Mouse (Mus musculus) cerebellum, adult (tissue): ENCODE measurements around the gene Acp5.
A peak's percentile ranks its signal among the peaks of the same experiment; 100 is the strongest.

Source experiments
- ATAC-seq: cut with Nextera tagmentation; 2 replicates; pipeline ENCODE4 v1.9.2; 2017; ENCODE audit warnings: mild to moderate bottlenecking, moderate library complexity, mixed read lengths; ENCODE audit not compliant: insufficient number of reproducible peaks, low FRiP score, low TSS enrichment

Acp5 gene

GRCm38 (mm10) chr9:22143108-22144037 is 7.9 kb upstream of the Acp5 start:
- ATAC-seq: 0 out of 2 replicates have a peak, but pooled peaks have one; percentile 40

- peak; percentile 78 for ATAC-seq
Observed at GRCm38 (mm10) chr9:22139746-22140145, 4.2 kb upstream of the Acp5 start.

- ATAC-seq: 0 out of 2 replicates have a peak, but pooled peaks have one; percentile 45
Observed at GRCm38 (mm10) chr9:22138480-22138879, 3.0 kb upstream of the Acp5 start.

DNA sequence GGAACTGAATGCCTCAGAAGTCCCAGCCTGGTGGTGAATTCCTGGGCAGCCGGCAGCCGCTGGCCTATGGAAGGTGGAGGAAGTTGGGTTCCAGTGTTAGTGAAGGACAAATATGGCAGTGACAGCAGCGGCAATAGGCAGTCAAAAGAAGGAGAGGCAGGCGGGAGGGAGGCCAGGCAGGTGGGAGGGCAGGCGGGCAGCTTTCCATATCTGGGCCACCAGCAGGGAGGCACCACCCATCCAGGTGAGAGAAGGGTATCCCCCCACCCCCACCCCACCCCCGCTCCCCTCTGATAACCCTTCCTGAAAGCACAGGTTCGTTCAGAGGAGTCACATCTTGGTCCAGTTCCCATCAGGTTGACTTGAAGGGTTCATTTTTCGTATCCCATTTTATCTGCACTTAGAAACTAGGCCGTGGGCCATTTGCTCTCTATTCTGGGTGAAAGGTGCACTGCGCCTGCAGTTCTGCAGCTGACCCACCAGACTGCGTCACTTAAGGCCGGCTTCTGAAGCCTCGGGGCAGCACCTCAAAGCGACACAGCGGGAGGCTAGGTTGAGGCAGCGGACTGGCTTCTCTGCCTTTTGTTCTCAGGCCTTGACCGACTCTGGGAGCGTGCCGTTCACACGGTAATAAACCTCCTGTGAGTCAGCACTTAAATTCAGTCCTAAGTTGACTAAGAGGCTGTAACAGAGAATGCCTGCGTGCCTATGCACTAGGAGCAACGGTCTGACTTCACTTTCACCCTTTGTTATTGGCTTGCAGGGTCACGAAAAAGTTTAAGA is 1.4 kb upstream of the Acp5 start:
- ATAC-seq: no peak

DNA sequence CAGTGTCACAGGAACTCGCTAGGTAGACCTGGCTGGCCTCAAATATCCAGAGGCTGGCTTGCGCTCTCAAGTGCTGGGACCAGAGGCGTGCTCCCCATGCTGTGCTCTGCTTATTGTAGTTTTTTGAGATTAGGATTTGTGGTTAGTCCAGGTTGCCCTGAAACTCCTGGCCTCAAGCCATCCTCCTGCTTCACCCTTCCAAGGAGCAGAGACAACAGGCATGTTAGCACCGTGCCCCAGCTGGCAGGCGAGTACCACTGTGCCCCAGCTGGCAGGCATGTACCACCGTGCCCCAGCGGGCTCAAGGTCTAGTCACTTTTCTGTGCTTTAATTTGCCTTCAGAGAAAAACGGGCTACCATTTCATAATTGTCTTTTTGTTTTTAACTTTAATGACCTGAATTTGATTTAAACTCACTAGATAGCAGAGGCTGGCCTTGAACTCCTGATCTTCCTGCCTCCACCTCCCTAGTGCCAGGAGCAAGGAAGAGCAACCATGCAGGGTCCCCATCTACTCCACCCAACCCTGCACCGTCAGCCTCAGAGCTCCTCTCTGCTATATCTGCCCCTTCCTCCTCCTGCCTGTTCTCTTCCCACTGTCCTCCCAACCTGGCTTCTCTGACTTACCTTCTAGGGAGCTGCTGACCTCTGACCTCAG is 395 bp downstream of the Acp5 start:
- ATAC-seq: no peak

DNA sequence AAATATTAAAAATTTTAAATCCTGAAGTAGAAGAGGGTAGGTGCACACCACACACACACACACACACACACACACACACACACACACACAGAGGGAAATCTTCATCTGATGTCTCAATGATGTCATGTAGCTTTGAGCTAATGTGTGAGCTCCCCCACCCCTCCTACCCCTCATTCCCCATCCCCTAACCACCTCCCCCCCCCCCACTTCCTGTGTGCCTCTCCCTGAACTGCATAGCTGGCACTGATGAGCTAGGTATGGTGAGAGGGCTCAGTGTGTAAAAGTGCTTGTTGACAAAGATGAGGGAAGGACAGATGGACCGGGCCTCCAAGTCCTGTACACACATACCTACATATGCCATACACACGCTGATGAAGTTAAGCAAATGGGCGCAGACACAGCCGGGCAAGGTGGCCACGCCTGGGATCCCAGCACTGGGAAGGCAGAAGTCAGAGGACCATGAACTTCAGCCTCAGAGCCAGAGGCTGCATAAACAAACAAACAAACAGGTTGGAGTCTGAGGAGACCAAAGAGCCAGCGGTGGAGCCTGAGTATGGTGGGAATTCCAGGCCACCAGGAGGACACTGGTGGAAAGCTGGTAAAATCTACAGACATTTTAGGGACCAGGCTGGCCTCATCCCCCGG is 1.1 kb downstream of the Acp5 start:
- ATAC-seq: no peak

GRCm38 (mm10) chr9:22132220-22132619 is 3.3 kb downstream of the Acp5 start:
- ATAC-seq: no peak

DNA sequence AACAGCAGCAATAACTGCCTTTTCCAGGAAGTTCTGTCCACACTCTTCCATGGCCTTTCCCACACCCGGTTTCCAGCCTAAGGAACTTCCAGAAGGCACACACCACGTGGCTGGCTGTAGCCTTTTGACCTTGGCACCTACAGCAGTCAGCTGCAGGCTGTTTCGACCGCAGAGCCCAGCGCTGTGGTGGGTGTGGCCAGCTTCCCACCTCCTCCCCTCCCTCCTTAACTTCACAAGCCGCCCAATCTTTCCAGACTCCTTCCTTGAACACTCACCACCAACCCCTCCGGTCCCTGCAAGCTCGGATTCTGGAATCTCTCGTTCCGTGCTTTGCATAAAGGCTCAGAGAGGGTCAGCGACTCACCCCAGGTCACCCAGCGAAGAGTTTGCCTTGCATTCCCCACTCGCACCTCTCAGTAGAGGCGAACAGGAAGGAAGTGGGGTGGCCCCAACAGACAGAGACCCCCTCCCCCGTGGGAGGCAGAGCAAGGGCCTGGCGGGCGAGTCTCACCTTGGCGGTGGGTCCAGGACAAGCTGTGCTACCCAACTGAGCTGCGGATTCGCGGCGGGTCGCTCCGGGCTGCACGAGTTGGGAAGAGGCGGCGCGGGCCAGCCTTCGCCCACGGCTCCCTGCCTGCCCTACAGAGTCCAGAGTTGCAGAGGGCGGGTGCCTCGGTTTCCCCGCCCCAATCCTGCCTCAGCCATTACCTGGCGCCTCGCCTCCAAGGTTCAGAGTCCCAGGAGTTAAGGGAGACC is 4.1 kb downstream of the Acp5 start:
- no peak for ATAC-seq

GRCm38 (mm10) chr9:22125246-22126027 is 10.1 kb downstream of the Acp5 start:
- ATAC-seq: no peak

GRCm38 (mm10) chr9:22124169-22124568 is 11.3 kb downstream of the Acp5 start:
- ATAC-seq: no peak

GRCm38 (mm10) chr9:22123069-22123609 is 12.4 kb downstream of the Acp5 start:
- no peak for ATAC-seq

GRCm38 (mm10) chr9:22122005-22122404 is 13.5 kb downstream of the Acp5 start:
- ATAC-seq: no peak

DNA sequence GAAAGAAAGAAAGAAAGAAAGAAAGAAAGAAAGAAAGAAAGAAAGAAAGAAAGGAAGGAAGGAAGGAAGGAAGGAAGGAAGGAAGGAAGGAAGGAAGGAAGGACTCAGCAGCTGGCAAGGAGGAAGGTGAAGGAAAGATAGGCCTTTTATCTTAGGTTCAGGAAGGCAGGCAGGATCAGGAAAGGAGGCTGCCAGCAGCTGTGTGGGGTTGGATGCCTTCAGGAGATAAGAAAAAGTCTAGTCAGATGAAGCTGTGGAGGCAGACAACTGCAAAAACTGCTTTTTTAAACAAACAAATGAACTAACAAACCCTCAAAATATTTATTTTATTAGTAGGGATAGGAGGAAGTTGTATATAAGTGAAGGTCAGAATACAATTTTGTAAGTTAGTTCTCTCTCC is 14.0 kb downstream of the Acp5 start:
- ATAC-seq: no peak

- ATAC-seq: no peak
Observed at GRCm38 (mm10) chr9:22119543-22119942, 16.0 kb downstream of the Acp5 start.

GRCm38 (mm10) chr9:22117754-22118456 is 17.6 kb downstream of the Acp5 start:
- ATAC-seq: 0 out of 2 replicates have a peak, but pooled peaks have one; percentile 10

DNA sequence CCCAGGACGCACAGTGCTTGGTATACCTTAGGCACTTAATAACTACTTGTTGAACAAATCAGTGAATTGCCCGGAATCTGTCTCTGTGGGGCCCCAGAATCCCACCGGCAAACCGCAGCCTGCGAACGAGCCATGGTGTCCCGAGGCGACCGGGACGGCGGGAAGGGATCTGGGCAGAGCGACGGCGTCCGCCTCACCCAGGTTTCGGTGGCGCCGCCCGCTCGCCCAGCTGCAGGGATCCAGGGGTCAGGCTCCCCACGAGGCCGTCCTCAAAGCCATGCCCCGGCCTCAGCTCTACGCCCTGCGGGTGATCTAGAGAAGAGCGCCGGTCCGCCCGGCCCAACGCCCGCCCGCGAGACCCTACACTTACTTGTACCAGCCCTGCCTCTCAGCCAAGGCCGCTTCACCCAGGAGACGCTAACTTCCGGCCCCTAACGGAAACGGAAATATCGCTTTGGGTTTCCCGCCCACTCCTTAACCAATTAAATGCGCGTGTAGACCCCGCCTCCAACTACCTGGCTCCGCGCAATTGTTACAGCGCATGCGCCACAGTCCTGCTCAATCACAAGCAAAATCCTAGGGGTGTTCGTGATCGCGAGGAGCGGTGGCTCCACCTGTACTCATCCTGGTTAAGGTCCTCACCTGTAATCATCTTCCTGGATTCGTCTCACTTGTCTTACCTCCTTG is 18.6 kb downstream of the Acp5 start, which contains the start of gene Elof1:
Elof1 (minus strand) TSS at position 433 of the 687 bp plus-strand sequence.
- ATAC-seq: peak; percentile 92

GRCm38 (mm10) chr9:22116086-22116485 is 19.4 kb downstream of the Acp5 start:
- no peak for ATAC-seq
